Mouse (Mus musculus): ENCODE measurements at regions not wholly inside any gene's neighbourhood (a gene's known extent, or its start where the extent isn't known, plus 50 kb on each side); places are given as distances from the start of the nearest gene placed in this dataset.

DNA sequence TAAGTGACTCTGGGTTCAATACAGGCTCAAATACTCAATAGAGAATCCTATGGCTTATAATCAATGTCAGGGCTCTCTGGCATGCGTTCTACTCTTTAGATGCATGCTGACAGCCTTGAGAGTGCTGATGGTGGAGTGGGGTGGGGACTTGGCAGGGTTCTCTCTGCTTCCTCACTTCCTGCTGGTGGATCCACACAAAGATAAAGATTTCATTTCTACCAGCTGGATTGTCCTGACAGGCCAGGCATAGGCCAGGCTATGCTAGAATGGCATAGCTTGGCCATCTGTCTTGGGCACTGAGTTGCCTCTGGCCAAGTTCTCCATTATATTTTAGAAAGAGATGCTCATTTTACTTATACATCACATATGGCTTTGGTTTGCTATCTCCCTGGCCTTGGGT, 206.2 kb upstream of the Plpp4 start:
- no peak for DNase-seq

DNA sequence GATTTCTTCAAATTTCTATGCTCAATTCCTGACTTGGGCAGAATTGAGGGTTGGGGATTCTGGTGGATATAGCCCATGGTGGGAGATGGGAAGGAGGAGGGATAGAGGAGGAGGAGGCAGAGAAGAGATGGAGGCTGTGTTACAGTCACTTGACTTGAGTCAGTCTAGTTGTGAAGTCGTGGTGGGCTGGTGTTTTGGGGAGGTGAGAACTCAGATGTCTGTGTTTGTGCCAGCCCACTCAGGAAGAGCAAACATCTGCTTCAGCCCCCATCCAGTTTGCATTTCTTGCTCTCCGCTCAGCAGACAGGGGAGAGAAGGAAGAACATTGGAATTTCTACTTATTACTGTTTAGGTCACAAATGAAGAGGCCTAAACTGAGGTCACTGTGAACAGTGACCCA, 189.9 kb upstream of the Plpp4 start:
- DNase-seq: no peak

DNA sequence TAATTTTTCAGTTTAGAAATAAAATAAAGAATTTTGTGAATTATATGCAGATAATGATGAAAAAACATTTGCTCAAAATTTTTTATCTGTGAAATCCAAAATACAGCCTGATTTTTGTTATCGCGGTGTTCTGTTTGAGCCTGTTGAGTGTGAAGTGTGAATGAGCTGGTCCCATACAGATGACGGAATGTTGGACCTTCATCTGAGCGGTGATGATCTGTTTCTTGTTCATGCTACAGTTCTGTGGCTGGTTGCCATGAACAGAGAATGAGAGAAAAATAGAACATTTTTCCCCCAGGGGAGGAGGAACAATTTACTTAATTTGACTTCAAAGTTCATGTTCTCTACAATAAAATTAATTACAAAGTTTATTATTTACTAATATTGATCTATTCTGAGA, 188.7 kb upstream of the Plpp4 start:
- DNase-seq: no peak

DNA sequence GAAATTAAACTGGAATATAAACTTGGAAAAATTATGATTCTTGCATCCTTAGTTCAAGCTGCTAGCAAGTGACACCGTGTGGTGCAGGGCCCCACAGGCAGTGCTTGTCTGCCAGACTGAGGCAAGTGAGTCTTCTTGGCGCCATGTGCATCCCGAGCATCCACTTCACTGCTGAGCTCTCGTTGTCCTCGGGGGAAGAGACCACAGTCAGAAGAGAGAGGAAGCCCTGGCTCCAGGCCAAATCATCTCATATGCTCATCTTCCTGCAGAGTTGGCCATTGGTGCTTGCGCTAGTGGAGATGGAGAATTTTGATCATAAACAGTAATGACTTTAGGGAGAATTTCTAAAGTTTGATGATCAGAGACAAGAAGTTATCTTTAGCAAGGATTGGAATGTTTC, 177.0 kb upstream of the Plpp4 start:
- no peak for DNase-seq

DNA sequence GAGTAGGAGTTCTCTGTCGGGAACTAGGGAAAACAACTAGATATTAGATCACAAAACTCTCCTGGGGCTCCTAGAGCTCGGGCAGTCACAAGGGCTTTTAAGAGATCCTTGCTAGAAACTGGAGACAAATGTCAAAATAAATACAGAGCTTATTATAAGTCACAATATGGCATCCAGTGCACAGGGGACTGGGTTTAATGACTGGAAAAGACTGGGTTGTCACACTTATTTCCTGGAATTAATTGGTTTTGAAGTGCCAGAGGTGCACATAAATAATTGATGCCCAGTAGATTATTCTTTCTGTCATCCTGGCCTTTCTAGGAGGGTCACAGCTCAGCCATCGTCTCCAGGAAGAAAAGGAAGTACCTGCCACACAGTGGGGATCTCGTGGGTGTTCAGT, 165.4 kb upstream of the Plpp4 start:
- no peak for DNase-seq

DNA sequence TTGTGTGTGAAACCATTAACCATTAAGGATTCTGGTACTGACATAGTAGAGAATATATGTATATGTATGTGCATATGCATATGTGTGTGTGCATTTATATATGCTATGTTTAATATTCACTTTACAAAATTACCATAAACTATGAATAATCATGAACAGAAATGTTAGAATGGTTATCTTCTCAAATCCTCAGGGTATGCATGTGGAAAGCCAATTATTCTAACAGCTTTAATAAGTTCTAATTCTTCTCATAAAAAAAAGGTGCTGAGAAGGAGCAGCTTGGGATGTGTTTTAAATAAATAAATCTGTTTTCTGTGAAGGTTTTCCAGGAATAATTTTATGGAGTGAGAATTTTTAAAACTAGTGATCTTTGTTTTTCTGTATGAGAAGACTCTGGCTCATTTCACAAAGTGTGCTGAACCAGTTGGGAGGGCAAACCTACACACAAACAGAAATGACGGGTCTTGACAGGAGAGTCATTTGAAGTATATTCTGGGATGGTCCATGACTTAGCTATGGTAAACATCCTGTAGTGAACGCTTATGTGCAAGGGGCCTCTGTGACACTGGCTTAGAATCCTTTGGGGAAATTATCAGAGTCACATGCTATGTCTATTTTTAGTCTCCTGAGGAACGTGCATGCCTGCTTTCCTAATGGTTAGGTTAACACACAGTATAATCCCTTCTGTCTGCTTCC, 160.3 kb upstream of the Plpp4 start:
- DNase-seq: no peak

DNA sequence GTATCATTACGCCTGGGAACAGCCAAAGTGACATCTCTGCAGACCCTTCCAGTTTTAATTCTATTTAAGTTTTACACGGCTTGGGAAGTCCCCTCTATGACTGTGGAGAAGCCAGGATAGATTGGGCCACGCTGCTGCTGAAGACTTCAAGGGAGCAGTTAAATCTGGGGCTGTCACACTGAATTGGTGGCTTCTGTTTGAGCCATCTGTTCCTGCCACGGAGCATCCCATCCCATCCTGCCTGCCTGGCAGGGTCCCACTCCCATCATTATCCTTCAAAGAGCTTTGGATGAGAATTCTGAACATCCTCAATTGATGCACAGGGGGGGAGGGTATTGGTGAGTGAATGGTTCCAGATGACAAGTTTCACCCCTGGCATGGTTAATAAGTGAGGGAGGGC, 154.4 kb upstream of the Plpp4 start:
- peak; percentile 60 to 68 for DNase-seq

DNA sequence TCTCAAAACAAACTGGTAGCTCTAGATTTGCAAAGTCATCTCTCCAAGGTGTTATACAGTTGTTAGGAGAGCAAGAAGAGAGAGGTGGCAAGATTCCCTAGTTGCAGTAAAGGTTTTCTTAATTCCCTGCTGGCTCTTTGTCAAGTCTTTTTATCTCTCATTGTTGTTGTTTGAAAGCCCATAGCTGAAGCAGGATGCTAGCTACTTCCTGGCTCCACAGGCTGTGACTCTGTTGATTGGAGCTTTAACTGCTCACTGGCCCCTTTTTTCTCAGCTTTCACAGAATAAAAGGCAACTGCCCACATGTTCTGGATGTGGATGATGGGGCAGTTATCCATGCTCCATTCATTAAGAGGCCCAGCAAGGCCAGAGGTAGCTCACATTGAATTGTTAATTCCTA, 122.7 kb upstream of the Plpp4 start:
- DNase-seq: no peak

DNA sequence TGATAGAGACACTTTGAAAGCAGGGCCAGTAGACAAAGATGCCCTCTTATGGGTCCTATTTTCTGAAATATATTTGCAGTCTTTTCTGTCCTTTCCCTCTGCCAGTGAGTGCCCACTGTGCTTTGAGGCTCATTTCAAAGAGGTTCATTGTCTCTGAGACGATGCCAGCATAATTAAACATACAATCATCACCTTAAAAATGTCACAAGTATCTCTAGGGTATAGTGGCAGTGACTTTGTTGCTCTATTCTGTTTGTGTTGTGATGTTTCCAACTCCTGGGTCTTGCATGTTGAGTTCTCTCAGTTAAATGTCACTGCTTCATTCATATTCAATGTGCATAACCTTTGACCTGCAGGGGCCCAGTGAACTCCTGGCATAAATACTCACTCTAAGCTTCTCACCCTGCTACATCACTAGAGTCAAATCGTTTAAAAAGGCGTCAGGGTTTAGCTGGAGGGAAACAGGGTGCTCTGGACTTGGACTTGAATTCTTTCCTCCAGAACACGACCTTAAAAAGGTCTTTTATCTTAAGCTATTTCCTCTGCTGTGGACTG, 122.1 kb upstream of the Plpp4 start:
- DNase-seq: no peak

DNA sequence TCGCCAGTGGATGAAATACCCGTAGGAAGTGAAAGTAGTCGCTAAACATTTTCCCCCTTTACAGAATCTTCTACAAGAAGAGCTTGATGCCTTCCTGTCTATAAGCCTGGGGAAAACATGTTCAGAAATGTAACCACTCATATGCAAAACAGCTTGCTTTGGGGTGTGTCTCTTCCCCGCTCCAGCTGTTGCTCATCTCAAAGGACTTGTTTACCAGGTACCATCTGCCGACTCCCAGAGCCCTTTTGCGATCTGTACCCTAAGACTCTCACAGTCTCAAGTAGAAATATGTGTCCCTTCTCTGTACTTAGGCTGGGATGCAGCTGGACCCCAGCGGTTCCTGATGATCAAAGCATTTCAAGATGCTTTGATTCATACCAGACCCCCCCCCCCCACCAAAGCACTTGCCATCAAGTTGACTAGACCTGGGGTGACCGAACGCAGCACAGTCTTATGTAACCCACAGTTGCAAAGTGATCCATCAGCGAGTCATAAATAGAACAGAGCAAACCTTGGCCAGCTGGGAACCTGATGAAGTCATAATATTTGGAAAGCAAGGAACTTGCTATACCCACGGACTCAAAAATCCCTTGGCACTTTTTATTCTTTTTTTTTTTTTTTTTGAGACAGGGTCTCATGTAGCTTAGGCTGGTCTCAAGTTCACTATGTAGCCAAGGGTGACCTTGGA, 119.4 kb upstream of the Plpp4 start:
- peak in 1 of 2 experiments; percentile 3 for DNase-seq

DNA sequence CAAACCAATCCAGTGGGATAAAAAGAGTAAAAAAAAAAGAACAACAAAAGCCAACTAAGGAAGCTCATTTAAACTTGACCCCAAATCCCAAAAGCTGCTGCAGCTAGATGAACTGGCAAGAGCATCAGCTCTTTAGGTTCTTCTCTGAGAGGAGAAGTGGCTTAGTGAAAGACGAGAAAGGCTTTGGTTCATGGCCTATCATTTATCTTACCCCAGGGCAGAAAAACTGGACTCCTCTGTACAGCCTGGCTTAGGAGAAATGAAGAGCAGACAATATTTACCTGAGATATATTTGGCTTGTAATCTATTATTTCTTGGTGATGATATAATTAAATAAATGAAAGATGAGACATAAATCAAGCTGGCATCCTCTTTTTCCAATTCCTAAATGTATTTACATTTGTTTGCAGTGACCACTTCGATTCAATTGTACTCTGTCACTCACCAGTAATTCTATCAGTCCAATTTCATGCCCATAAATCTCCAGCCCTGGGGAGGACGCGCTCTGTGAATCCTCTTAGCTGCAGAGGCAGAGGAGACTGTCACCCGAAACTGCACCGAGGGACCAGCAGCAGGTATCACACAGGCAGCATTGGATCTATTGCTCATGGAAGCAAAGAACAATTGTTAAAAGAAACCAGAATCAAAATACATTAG, 114.8 kb upstream of the Plpp4 start:
- no peak for DNase-seq

DNA sequence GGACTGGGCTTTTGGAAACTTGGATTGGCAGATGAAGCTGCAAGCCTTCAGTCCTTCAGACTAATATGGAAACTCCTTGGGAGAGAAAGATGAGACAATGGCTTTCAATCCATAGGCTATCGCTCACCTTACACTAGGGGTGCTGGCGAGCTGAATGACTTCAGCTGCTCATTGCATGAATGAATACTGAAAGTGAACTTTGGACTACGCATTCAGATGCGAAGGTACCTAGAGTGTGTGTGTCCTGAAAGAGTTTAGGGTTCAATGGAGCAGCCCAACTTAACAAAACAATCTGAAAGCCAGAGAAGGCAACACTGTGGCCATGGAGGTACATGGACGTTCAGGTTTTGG, 114.3 kb upstream of the Plpp4 start:
- DNase-seq: no peak

DNA sequence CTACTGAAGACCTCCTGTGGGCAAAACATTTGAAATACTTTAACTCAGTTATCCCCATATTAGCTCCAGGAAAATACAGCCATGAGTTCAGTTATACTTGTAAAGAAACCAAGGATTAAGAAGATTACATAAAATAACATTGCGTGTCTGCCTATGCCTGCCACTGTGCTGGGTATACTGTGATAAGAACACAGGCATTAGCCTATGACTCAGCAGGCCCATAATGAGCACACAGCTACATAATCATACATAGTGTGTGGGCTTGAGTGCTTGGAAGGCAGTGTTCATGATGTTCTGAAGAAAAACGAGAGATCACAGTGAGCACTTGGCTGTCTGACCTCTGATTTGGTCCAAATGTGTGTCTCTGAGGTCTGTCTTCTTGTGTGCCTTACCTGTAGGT, 101.3 kb upstream of the Plpp4 start:
- no peak for DNase-seq

DNA sequence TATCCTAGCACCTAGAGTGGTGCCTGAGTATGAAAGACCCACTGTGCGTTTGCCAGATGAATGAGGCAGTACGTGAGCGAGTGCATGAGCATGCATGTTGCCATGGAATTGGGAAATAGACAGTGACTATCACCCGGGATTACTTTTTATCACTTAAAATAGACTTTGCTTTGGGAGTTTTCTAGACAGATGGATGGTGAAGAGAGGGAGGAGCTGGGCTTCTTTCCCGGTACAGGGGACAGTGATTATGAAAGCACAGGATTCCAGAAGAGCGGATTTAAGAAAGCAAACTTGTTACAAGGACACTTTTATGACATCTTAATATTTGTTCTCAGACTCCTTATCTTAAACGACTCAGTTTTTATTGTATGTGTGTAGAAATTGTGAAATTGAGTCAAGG, 86.9 kb upstream of the Plpp4 start:
- DNase-seq: peak; percentile 5 to 7

DNA sequence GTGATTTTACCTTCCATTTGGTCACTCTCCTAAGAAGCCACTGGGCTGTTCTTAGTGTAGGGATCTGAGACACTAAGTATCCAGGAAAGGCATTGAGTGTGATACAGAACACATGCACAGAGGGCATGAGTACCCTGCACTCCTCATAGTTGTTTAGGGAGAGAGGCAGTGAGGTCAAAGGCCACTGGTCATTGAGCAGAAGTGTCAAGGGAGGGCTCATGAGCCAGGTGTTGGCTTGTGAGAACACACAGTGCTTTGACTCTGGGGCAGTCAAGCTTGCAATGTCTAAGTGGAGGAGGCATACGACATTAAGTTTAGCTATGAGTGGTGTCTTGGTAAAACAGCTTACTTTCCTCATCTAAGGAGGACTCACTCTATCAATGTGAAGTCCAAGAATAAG, 65.9 kb upstream of the Plpp4 start:
- DNase-seq: no peak

DNA sequence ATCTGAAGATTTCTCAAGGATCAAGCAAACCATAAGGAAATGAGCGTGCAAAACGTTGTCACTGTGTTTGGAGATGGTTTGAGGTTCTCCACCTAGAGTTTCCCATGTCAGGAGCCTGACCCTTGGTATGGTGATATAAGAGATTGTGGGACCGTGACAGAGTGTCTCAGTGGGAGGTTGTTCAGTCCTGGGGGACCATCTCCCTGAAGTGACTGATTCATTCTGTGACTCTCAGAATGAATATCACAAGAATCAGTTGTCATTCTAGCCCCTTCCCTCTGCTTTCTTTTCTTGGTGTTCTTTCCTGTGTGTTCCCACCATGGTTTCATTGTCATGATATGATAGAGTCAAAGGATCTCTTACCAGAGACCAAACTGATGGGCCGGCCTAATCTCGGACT, 49.8 kb upstream of the Plpp4 start:
- no peak for DNase-seq
